ENCODE assay signal across 8 mouse cellular contexts in genomic region chr14:20641438-20641875, GRCm38 (mm10). TPM values are rescaled to one million over a fixed set of nuclear protein-coding genes. Genes with fewer than 3 reads are reported as not detected.
DNase-seq lines count a peak whose midpoint lies in the region; ATAC-seq and TF ChIP-seq lines count a peak whose summit lies in the region.

No protein-coding gene starts in this region.

- intact Hi-C loops in left cerebral cortex, postnatal 10 days (cut with DNase I): no loop called here

- no peak for DNase-seq in lung, embryonic 14.5 days
- no peak for DNase-seq in lung, adult 18-20 months
- peak; percentile 41 for DNase-seq in embryonic facial prominence, embryonic 10.5 days (ENCODE audit: low spot score)
- DNase-seq in right cerebral cortex, adult 18-20 months: no peak
- no peak for DNase-seq in layer of hippocampus, adult 11-12 months (ENCODE audit: low spot score)
- no peak for DNase-seq in left cerebral cortex, postnatal 10 days (ENCODE audit: extremely low spot score in 1 of 2, low spot score in 2 of 2)

- no peak for TF ChIP-seq CTCF in lung, embryonic 14.5 days (IDR thresholded peaks at IDR 0.05; ENCODE audit: low read depth)

- peak overlapping the region; percentile 76 for H3K4me3 ChIP-seq in lung, embryonic 14.5 days (ENCODE audit: low read depth, low read length)
- H3K4me3 ChIP-seq in embryonic facial prominence, embryonic 10.5 days: peak overlapping the region; percentile 91
- H3K4me3 ChIP-seq in intestine, embryonic 15.5 days (replicated peaks): peak overlapping the region; percentile 78
- peak overlapping the region; percentile 81 for H3K4me3 ChIP-seq in neural tube, embryonic 14.5 days (ENCODE audit: low read depth, low read length)

- H3K36me3 ChIP-seq in lung, embryonic 14.5 days (ENCODE audit: insufficient read depth): no peaks in the 10 kb centered on the region
- peaks cover 2% of the 10 kb centered on the region for H3K36me3 ChIP-seq in embryonic facial prominence, embryonic 10.5 days (replicated peaks)
- H3K36me3 ChIP-seq in intestine, embryonic 15.5 days: no peaks in the 10 kb centered on the region
- no peaks in the 10 kb centered on the region for H3K36me3 ChIP-seq in neural tube, embryonic 14.5 days (ENCODE audit: control insufficient read depth, insufficient read depth, low read length)

- ATAC-seq in lung, embryonic 14.5 days (ENCODE audit: insufficient read depth): no peak; the same call in 1 of the 2 replicates
- ATAC-seq in intestine, embryonic 15.5 days: no peak; the same call in 1 of the 2 replicates
- no peak for ATAC-seq in neural tube, embryonic 14.5 days (ENCODE audit: low read depth)

- H3K4me1 ChIP-seq in lung, embryonic 14.5 days (ENCODE audit: insufficient read depth): 0 out of 2 replicates have a peak, but pooled peaks cover 2% of the 10 kb centered on the region
- H3K4me1 ChIP-seq in embryonic facial prominence, embryonic 10.5 days: peaks cover 13% of the 10 kb centered on the region
- 0 out of 2 replicates have a peak, but pooled peaks cover 2% of the 10 kb centered on the region for H3K4me1 ChIP-seq in intestine, embryonic 15.5 days (replicated peaks)
- 0 out of 2 replicates have a peak, but pooled peaks cover 4% of the 10 kb centered on the region for H3K4me1 ChIP-seq in neural tube, embryonic 14.5 days (ENCODE audit: control insufficient read depth, insufficient read depth, low read length)

- H3K9ac ChIP-seq in lung, embryonic 14.5 days: peak overlapping the region; percentile 78
- H3K9ac ChIP-seq in intestine, embryonic 15.5 days: peak overlapping the region; percentile 85
- peak overlapping the region; percentile 83 for H3K9ac ChIP-seq in neural tube, embryonic 14.5 days (replicated peaks; ENCODE audit: low read depth, low read length)

- H3K27ac ChIP-seq in lung, embryonic 14.5 days (ENCODE audit: low read depth): peak overlapping the region; percentile 85
- H3K27ac ChIP-seq in embryonic facial prominence, embryonic 10.5 days (replicated peaks): peak overlapping the region; percentile 98
- H3K27ac ChIP-seq in intestine, embryonic 15.5 days: peak overlapping the region; percentile 95
- H3K27ac ChIP-seq in neural tube, embryonic 14.5 days (ENCODE audit: low read depth, low read length): peak overlapping the region; percentile 90; the same call in 1 of the 2 replicates

- peak overlapping the region; percentile 89 for H3K4me2 ChIP-seq in lung, embryonic 14.5 days
- peak overlapping the region; percentile 71 for H3K4me2 ChIP-seq in intestine, embryonic 15.5 days (replicated peaks)
- H3K4me2 ChIP-seq in neural tube, embryonic 14.5 days (ENCODE audit: low read depth, low read length): peak overlapping the region; percentile 48

- no peaks in the 10 kb centered on the region for H3K27me3 ChIP-seq in lung, embryonic 14.5 days (ENCODE audit: insufficient read depth, low read length)
- H3K27me3 ChIP-seq in embryonic facial prominence, embryonic 10.5 days (replicated peaks; ENCODE audit: low read depth, poor library complexity, severe bottlenecking): no peaks in the 10 kb centered on the region
- H3K27me3 ChIP-seq in intestine, embryonic 15.5 days (replicated peaks): no peaks in the 10 kb centered on the region
- H3K27me3 ChIP-seq in neural tube, embryonic 14.5 days (ENCODE audit: control insufficient read depth, insufficient read depth, low read length): no peaks in the 10 kb centered on the region

- H3K9me3 ChIP-seq in lung, embryonic 14.5 days (ENCODE audit: low read depth, low read length): no peaks in the 10 kb centered on the region
- H3K9me3 ChIP-seq in embryonic facial prominence, embryonic 10.5 days: no peaks in the 10 kb centered on the region
- H3K9me3 ChIP-seq in intestine, embryonic 15.5 days: no peaks in the 10 kb centered on the region
- no peaks in the 10 kb centered on the region for H3K9me3 ChIP-seq in neural tube, embryonic 14.5 days (ENCODE audit: control insufficient read depth, low read length)

- WGBS in lung, embryonic 14.5 days: 12% methylated on average over 10 of the region's 10 CpGs
- WGBS in embryonic facial prominence, embryonic 10.5 days: 16% methylated on average over 10 of the region's 10 CpGs
- WGBS in intestine, embryonic 15.5 days: 15% methylated on average over 10 of the region's 10 CpGs
- WGBS in neural tube, embryonic 14.5 days: 17% methylated on average over 10 of the region's 10 CpGs

RNA-seq across cellular contexts. Expression of gene Usp54, which starts 0.6 kb away (rescaled TPM):
- 10.0 and 11.8 TPM in 2 replicates for polyA plus RNA-seq in lung, embryonic 14.5 days (2014; fragmentation: Nextera tagmentation; extraction: Ambion mirVana)
- polyA plus RNA-seq in embryonic facial prominence, embryonic 10.5 days (2016; fragmentation: Nextera tagmentation; extraction: Ambion mirVana): 13.4 and 15.2 TPM in 2 replicates
- 3.8 and 4.4 TPM in 2 replicates for polyA plus RNA-seq in intestine, embryonic 15.5 days (2015; fragmentation: Nextera tagmentation; extraction: Ambion mirVana)
- 13.6 and 15.1 TPM in 2 replicates for polyA plus RNA-seq in neural tube, embryonic 14.5 days (2014; fragmentation: Nextera tagmentation; extraction: Ambion mirVana)
- 10 to 100 TPM; 21.2 to 29.3 TPM for total RNA-seq in left cerebral cortex, postnatal 10 days (2021)

RNA-seq across cellular contexts. Expression of gene Myoz1, which starts 14.9 kb away (rescaled TPM):
- polyA plus RNA-seq in lung, embryonic 14.5 days (2014; fragmentation: Nextera tagmentation; extraction: Ambion mirVana): 0.24 and 0.87 TPM in 2 replicates
- 0.26 and 0.71 TPM in 2 replicates for polyA plus RNA-seq in embryonic facial prominence, embryonic 10.5 days (2016; fragmentation: Nextera tagmentation; extraction: Ambion mirVana)
- 0.13 and 0.57 TPM in 2 replicates for polyA plus RNA-seq in intestine, embryonic 15.5 days (2015; fragmentation: Nextera tagmentation; extraction: Ambion mirVana)
- polyA plus RNA-seq in neural tube, embryonic 14.5 days (2014; fragmentation: Nextera tagmentation; extraction: Ambion mirVana): 0.31 TPM in 1 of 2 replicates, not detected in the other
- not detected for total RNA-seq in left cerebral cortex, postnatal 10 days (2021)

RNA-seq across cellular contexts. Expression of gene Synpo2l, which starts 26.7 kb away (rescaled TPM):
- 0.75 and 2.8 TPM in 2 replicates for polyA plus RNA-seq in lung, embryonic 14.5 days (2014; fragmentation: Nextera tagmentation; extraction: Ambion mirVana)
- polyA plus RNA-seq in embryonic facial prominence, embryonic 10.5 days (2016; fragmentation: Nextera tagmentation; extraction: Ambion mirVana): 0.50 and 0.54 TPM in 2 replicates
- 0.13 and 0.52 TPM in 2 replicates for polyA plus RNA-seq in intestine, embryonic 15.5 days (2015; fragmentation: Nextera tagmentation; extraction: Ambion mirVana)
- polyA plus RNA-seq in neural tube, embryonic 14.5 days (2014; fragmentation: Nextera tagmentation; extraction: Ambion mirVana): 0.19 and 0.23 TPM in 2 replicates
- under 1 TPM; 0.36 to 0.73 TPM for total RNA-seq in left cerebral cortex, postnatal 10 days (2021)

RNA-seq across cellular contexts. Expression of gene Sec24c, which starts 32.7 kb away (rescaled TPM):
- polyA plus RNA-seq in lung, embryonic 14.5 days (2014; fragmentation: Nextera tagmentation; extraction: Ambion mirVana): 96.0 and 100 TPM in 2 replicates
- 117 and 120 TPM in 2 replicates for polyA plus RNA-seq in embryonic facial prominence, embryonic 10.5 days (2016; fragmentation: Nextera tagmentation; extraction: Ambion mirVana)
- 82.8 and 96.2 TPM in 2 replicates for polyA plus RNA-seq in intestine, embryonic 15.5 days (2015; fragmentation: Nextera tagmentation; extraction: Ambion mirVana)
- 74.4 and 87.0 TPM in 2 replicates for polyA plus RNA-seq in neural tube, embryonic 14.5 days (2014; fragmentation: Nextera tagmentation; extraction: Ambion mirVana)
- total RNA-seq in left cerebral cortex, postnatal 10 days (2021): 100 to 1,000 TPM; 102 to 109 TPM

RNA-seq across cellular contexts. Expression of gene Fut11, which starts 53.3 kb away (rescaled TPM):
- polyA plus RNA-seq in lung, embryonic 14.5 days (2014; fragmentation: Nextera tagmentation; extraction: Ambion mirVana): 29.2 and 30.2 TPM in 2 replicates
- 20.2 and 20.9 TPM in 2 replicates for polyA plus RNA-seq in embryonic facial prominence, embryonic 10.5 days (2016; fragmentation: Nextera tagmentation; extraction: Ambion mirVana)
- polyA plus RNA-seq in intestine, embryonic 15.5 days (2015; fragmentation: Nextera tagmentation; extraction: Ambion mirVana): 21.2 and 22.8 TPM in 2 replicates
- polyA plus RNA-seq in neural tube, embryonic 14.5 days (2014; fragmentation: Nextera tagmentation; extraction: Ambion mirVana): 20.0 and 30.6 TPM in 2 replicates
- total RNA-seq in left cerebral cortex, postnatal 10 days (2021): 10 to 100 TPM; 19.6 to 20.3 TPM
